Mouse (Mus musculus) heart, postnatal 0 days (tissue): ENCODE measurements at regions not wholly inside any gene's neighbourhood (a gene's known extent, or its start where the extent isn't known, plus 50 kb on each side); places are given as distances from the start of the nearest gene placed in this dataset.

Experiments used
- CTCF ChIP-seq: IDR thresholded peaks from 2 replicates; pipeline ENCODE4 v1.5.1; 2016; ENCODE audit warnings: antibody characterized with exemption, control low read depth, low read depth
- EP300 ChIP-seq: IDR thresholded peaks from 2 replicates; pipeline ENCODE4 v1.6.1; 2016; ENCODE audit warnings: antibody characterized with exemption, low read depth

- TF ChIP-seq CTCF (no peak), EP300 (no peak)
These were observed 140.8 kb downstream of the Bod1 start for GRCm38 (mm10) chr11:31530851-31531250.
